Mouse (Mus musculus) lung, adult 2 months (tissue): ENCODE data around the gene Rora. TPM values are rescaled to one million over a fixed set of nuclear protein-coding genes. Genes with fewer than 3 reads are reported as not detected.
A peak's percentile ranks its signal among the peaks of the same experiment; 100 is the strongest.

Experiments
- DNase-seq: peaks from one replicate; pipeline ENCODE4 v3.0.0; 2022
- H3K4me1 ChIP-seq: fragments of 200-500 bp; 2 replicates; pipeline ENCODE4 v1.6.1; 2011; ENCODE audit warnings: low read length; ENCODE audit not compliant: control insufficient read depth, insufficient read depth
- H3K4me3 ChIP-seq: fragments of 200-500 bp; replicated peaks from 2 replicates; pipeline ENCODE3; 2011; ENCODE audit warnings: low read depth, mild to moderate bottlenecking, control low read depth, low read length; ENCODE audit errors: extremely low read depth
- CTCF ChIP-seq: fragments of 200-500 bp; IDR thresholded peaks from 2 replicates; pipeline ENCODE4 v1.5.1; 2011; ENCODE audit warnings: mild to moderate bottlenecking, low read length, control low read depth; ENCODE audit not compliant: insufficient read depth
- POLR2A ChIP-seq: fragments of 200-500 bp; IDR thresholded peaks from 2 replicates; pipeline ENCODE4 v1.6.1; 2011; ENCODE audit warnings: low read depth, mild to moderate bottlenecking, control low read depth, low read length, borderline replicate concordance; ENCODE audit errors: extremely low read depth
- WGBS: fragments of 180-500 bp; shearing (Covaris S2); methylation state at CpG from one replicate; pipeline ENCODE4 v1.1.7; 2018; 5-methylcytosine and 5-hydroxymethylcytosine counted together
- polyA plus RNA-seq: library from polyadenylated mRNA; depleted of rRNA; stranded (reverse); fragments of >200 nt; gene quantifications from 2 replicates; pipeline ENCODE4 v1.2.3, GENCODE M21; 2012

The Rora gene
- polyA plus RNA-seq, 1 experiment, result 17.8 TPM

- TF ChIP-seq POLR2A, result no peak
- no peak for TF ChIP-seq CTCF
- Histone ChIP-seq H3K4me1 (peaks cover 14% of the 10 kb centered on the region), H3K4me3 (no peak overlapping the region)
- DNase-seq, result no peak
- WGBS, result 78% methylated on average over 10 of the region's 10 CpGs
Measured at GRCm38 (mm10) chr9:68913191-68913697, 259.7 kb downstream of the Rora start.

- peak; percentile 19 for DNase-seq
- H3K4me3 ChIP-seq, result no peak overlapping the region
- 69% methylated on average over 4 of the region's 4 CpGs for WGBS
- TF ChIP-seq CTCF (no peak), POLR2A (0 out of 2 replicates have a peak, but pooled peaks have one; percentile 8)
- peaks cover 14% of the 10 kb centered on the region for H3K4me1 ChIP-seq
Measured at GRCm38 (mm10) chr9:68914541-68915275, 261.1 kb downstream of the Rora start.

- no peak for DNase-seq
- WGBS, result 73% methylated on average over 1 of the region's 1 CpGs
- Histone ChIP-seq H3K4me3 (no peak overlapping the region), H3K4me1 (peaks cover 14% of the 10 kb centered on the region)
- TF ChIP-seq CTCF, result no peak
- TF ChIP-seq POLR2A, result no peak
Measured at GRCm38 (mm10) chr9:68916741-68917140, 263.2 kb downstream of the Rora start.

- H3K4me1 ChIP-seq, result no peaks in the 10 kb centered on the region
- no peak overlapping the region for H3K4me3 ChIP-seq
- no peak for DNase-seq
- WGBS, result 90% methylated on average over 12 of the region's 12 CpGs
- TF ChIP-seq POLR2A, result no peak
Measured at GRCm38 (mm10) chr9:68923128-68923601, 269.6 kb downstream of the Rora start.

- TF ChIP-seq POLR2A (no peak), CTCF (no peak)
- 97% methylated on average over 6 of the region's 6 CpGs for WGBS
- Histone ChIP-seq H3K4me1 (no peaks in the 10 kb centered on the region; the same call in 1 of the 2 replicates), H3K4me3 (no peak overlapping the region)
- no peak for DNase-seq
Measured at GRCm38 (mm10) chr9:68926406-68926805, 272.8 kb downstream of the Rora start.

GRCm38 (mm10) chr9:68933159-68933558, 279.6 kb downstream of the Rora start:
- Histone ChIP-seq H3K4me3 (no peak overlapping the region), H3K4me1 (no peaks in the 10 kb centered on the region; the same call in 1 of the 2 replicates)
- no peak for DNase-seq
- 72% methylated on average over 3 of the region's 3 CpGs for WGBS
- no peak for TF ChIP-seq POLR2A
- no peak for TF ChIP-seq CTCF

- 69% methylated on average over 4 of the region's 4 CpGs for WGBS
- no peaks in the 10 kb centered on the region for H3K4me1 ChIP-seq
- TF ChIP-seq CTCF, result no peak
- no peak for TF ChIP-seq POLR2A
- no peak overlapping the region for H3K4me3 ChIP-seq
- DNase-seq, result no peak
Measured at GRCm38 (mm10) chr9:68934238-68934637, 280.7 kb downstream of the Rora start.

GRCm38 (mm10) chr9:68935611-68936010, 282.0 kb downstream of the Rora start:
- TF ChIP-seq POLR2A (no peak), CTCF (no peak)
- no peaks in the 10 kb centered on the region for H3K4me1 ChIP-seq
- 86% methylated on average over 11 of the region's 11 CpGs for WGBS
- H3K4me3 ChIP-seq, result no peak overlapping the region
- no peak for DNase-seq

- DNase-seq, result no peak
- no peak for TF ChIP-seq CTCF
- no peak for TF ChIP-seq POLR2A
- Histone ChIP-seq H3K4me3 (no peak overlapping the region), H3K4me1 (no peaks in the 10 kb centered on the region)
- WGBS, result 64% methylated on average over 7 of the region's 7 CpGs
Measured at GRCm38 (mm10) chr9:68941037-68941436, 287.5 kb downstream of the Rora start.

- H3K4me1 ChIP-seq, result no peaks in the 10 kb centered on the region
- H3K4me3 ChIP-seq, result no peak overlapping the region
- WGBS, result 75% methylated on average over 4 of the region's 4 CpGs
- TF ChIP-seq CTCF, result no peak
- TF ChIP-seq POLR2A, result no peak
- DNase-seq, result no peak
Measured at GRCm38 (mm10) chr9:68942595-68943011, 289.0 kb downstream of the Rora start.

- WGBS, result 85% methylated on average over 3 of the region's 3 CpGs
- no peaks in the 10 kb centered on the region for H3K4me1 ChIP-seq
- H3K4me3 ChIP-seq, result no peak overlapping the region
- TF ChIP-seq POLR2A (no peak), CTCF (no peak)
- no peak for DNase-seq
Measured at GRCm38 (mm10) chr9:68944026-68944425, 290.4 kb downstream of the Rora start.
